Mouse (Mus musculus): ENCODE data around the gene Mmp9. TPM values are rescaled to one million over a fixed set of nuclear protein-coding genes. Genes with fewer than 3 reads are reported as not detected.

Mmp9 gene
- polyA plus RNA-seq, 1 experiment from 2014 or later = 37.2 TPM

DNA sequence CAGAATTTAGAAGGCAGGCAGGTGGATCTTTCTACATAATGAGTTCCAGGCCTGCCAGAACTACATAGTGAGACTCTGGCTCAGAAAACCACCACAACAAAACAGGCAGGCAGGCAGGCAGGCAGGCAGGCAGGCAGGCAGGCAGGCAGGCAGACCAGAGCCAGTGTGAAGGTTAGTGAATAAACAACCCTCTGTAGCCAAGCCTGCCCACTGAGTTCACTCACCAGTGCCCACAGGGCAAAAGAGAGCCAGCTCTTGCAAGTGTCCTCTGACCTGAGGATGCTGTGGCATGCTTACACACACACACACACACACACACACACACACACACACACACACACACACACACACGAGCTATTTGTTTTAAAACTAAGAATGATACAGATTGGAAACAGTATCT, 37.1 kb upstream of the Mmp9 start:
- no peak overlapping the region for H3K9ac ChIP-seq
- H3K9me3 ChIP-seq = no peaks in the 10 kb centered on the region
- no peaks in the 10 kb centered on the region for H3K27me3 ChIP-seq
- WGBS = 78% methylated on average over 1 of the region's 1 CpGs
- H3K4me2 ChIP-seq = no peak overlapping the region
- H3K36me3 ChIP-seq = peaks cover 92% of the 10 kb centered on the region
- H3K27ac ChIP-seq (replicated peaks) = no peak overlapping the region
- no peaks in the 10 kb centered on the region for H3K4me1 ChIP-seq (replicated peaks)
- no peak for ATAC-seq (ENCODE audit: low FRiP score, low read depth)
- no peak overlapping the region for H3K4me3 ChIP-seq

DNA sequence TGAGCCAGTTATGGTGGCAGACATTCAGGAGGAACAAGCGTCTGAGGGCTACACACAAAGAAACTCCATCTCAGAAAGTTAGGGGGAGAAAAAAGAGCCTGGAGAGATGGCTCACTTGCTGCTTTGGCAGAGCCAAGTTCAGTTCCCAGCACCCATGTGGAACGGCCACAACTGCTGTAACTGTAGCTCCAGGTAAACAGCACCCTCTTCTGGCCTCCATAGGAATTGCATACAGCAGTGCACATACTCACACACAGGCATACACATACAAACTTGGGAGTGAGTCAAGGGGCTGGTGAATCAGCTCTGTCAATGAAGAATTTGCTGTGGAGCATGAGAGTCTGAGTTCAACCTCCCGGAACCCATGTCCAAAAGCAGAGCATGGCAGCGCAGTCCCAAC, 34.5 kb upstream of the Mmp9 start:
- Histone ChIP-seq H3K4me1 (replicated peaks) (peaks cover 17% of the 10 kb centered on the region), H3K36me3 (peaks cover 72% of the 10 kb centered on the region), H3K27me3 (no peaks in the 10 kb centered on the region), H3K4me2 (no peak overlapping the region), H3K27ac (replicated peaks) (no peak overlapping the region), H3K4me3 (no peak overlapping the region), H3K9ac (no peak overlapping the region), H3K9me3 (no peaks in the 10 kb centered on the region)
- ATAC-seq (ENCODE audit: low FRiP score, low read depth) = no peak
- whole genome bisulfite sequencing = 98% methylated on average over 4 of the region's 4 CpGs

DNA sequence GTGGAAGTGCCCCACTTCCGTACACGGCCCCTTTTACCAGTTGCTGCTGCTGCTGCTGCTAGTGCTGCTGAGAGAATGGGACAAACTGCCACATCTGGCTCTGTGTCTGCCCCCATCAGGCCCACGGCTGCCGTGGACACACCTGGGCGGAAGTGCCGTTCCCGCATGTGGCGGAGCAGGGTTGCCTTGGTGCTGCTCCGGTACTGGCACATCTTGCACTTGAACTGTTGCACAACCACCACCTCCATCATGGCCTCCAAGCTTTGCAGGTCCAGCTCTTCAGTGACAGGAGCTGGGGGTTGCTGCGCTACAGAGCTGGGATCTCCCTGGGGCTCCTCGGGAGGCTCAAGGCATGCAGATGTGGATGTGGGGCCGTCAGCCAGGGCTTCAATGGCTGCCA, 33.1 kb upstream of the Mmp9 start:
- Histone ChIP-seq H3K9ac (no peak overlapping the region), H3K9me3 (no peaks in the 10 kb centered on the region), H3K4me3 (no peak overlapping the region), H3K27ac (replicated peaks) (no peak overlapping the region), H3K27me3 (no peaks in the 10 kb centered on the region), H3K36me3 (peaks cover 58% of the 10 kb centered on the region), H3K4me2 (no peak overlapping the region), H3K4me1 (replicated peaks) (peaks cover 23% of the 10 kb centered on the region)
- WGBS = 95% methylated on average over 12 of the region's 12 CpGs
- no peak for ATAC-seq (ENCODE audit: low FRiP score, low read depth)

DNA sequence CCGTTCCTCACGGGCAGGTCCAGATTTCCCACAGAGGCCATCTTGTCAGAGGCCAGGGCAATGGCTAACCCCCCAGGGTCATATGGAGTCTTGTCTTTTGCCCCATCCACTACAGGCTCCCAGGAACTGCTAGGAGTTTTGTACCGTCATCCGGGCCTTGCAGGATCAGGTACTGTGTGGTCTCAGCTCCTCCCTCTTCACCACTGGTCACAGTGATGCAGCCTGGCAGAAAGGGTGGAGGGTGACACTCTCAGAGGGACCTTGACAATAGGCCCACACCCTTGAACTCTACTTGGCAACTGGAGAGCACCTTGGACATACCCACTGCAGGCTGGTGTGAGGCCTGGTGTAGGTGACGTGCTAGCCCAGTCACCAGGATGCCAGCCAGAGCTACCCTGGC, 32.6 kb upstream of the Mmp9 start:
- no peak overlapping the region for H3K27ac ChIP-seq (replicated peaks)
- WGBS = 95% methylated on average over 5 of the region's 5 CpGs
- no peak for ATAC-seq (ENCODE audit: low FRiP score, low read depth)
- no peaks in the 10 kb centered on the region for H3K27me3 ChIP-seq
- H3K36me3 ChIP-seq = peaks cover 54% of the 10 kb centered on the region
- H3K4me1 ChIP-seq (replicated peaks) = peaks cover 24% of the 10 kb centered on the region
- H3K4me3 ChIP-seq = no peak overlapping the region
- H3K9me3 ChIP-seq = no peaks in the 10 kb centered on the region
- no peak overlapping the region for H3K4me2 ChIP-seq
- H3K9ac ChIP-seq = no peak overlapping the region

DNA sequence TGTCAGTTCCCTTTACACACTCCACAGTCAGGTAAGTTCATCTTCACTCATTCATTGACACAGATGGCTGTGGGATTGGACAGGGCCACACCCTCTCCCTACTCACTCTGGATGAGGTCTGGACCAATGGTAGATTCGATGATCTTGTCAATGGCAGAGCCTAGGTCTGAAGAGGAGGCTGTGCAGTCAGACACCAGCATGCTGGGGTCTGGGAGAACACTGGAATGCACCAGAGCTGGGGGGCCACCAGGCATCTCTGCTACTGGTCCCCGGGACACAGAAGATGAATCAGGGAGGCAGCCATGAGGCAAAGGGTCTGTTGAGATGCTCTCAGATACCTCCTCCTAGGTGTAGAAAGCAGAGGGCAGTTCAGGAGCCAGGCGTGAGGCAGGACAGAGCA, 31.5 kb upstream of the Mmp9 start:
- peaks cover 49% of the 10 kb centered on the region for H3K36me3 ChIP-seq
- H3K4me2 ChIP-seq = peak overlapping the region; percentile 93; the same call in 1 of the 2 replicates
- 97% methylated on average over 3 of the region's 3 CpGs for WGBS
- ATAC-seq (ENCODE audit: low FRiP score, low read depth) = no peak
- H3K9me3 ChIP-seq = no peaks in the 10 kb centered on the region
- H3K4me1 ChIP-seq (replicated peaks) = peaks cover 24% of the 10 kb centered on the region
- 0 out of 2 replicates have a peak overlapping the region, but pooled peaks have one; percentile 7 for H3K9ac ChIP-seq
- H3K27ac ChIP-seq (replicated peaks) = no peak overlapping the region
- H3K27me3 ChIP-seq = no peaks in the 10 kb centered on the region
- H3K4me3 ChIP-seq = no peak overlapping the region

DNA sequence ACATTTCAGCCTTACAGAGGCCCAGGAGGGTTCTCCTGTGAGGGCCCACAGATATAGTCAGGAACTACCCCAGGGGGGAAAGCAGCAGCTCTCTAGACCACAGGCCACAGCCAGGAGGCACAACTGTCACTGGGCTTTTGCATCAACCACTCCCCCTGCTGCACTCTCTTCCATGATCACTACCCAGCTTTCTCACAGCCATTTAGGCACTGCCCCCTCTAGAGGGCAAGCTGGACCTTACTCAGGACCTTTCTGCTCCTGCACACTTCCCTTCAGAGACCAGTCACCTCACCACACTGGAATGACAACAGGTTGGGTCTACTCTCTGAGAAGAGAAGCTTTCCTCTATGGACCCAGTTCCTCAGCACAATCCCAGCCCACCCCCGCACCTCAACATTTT, 31.0 kb upstream of the Mmp9 start:
- peaks cover 24% of the 10 kb centered on the region for H3K4me1 ChIP-seq (replicated peaks)
- H3K4me2 ChIP-seq = peak overlapping the region; percentile 93
- WGBS = 86% methylated on average over 1 of the region's 1 CpGs
- no peak overlapping the region for H3K27ac ChIP-seq (replicated peaks)
- no peaks in the 10 kb centered on the region for H3K27me3 ChIP-seq
- peak overlapping the region; percentile 91 for H3K4me3 ChIP-seq
- H3K9me3 ChIP-seq = no peaks in the 10 kb centered on the region
- H3K9ac ChIP-seq = peak overlapping the region; percentile 7; the same call in 1 of the 2 replicates
- no peak for ATAC-seq (ENCODE audit: low FRiP score, low read depth)
- peaks cover 44% of the 10 kb centered on the region for H3K36me3 ChIP-seq

DNA sequence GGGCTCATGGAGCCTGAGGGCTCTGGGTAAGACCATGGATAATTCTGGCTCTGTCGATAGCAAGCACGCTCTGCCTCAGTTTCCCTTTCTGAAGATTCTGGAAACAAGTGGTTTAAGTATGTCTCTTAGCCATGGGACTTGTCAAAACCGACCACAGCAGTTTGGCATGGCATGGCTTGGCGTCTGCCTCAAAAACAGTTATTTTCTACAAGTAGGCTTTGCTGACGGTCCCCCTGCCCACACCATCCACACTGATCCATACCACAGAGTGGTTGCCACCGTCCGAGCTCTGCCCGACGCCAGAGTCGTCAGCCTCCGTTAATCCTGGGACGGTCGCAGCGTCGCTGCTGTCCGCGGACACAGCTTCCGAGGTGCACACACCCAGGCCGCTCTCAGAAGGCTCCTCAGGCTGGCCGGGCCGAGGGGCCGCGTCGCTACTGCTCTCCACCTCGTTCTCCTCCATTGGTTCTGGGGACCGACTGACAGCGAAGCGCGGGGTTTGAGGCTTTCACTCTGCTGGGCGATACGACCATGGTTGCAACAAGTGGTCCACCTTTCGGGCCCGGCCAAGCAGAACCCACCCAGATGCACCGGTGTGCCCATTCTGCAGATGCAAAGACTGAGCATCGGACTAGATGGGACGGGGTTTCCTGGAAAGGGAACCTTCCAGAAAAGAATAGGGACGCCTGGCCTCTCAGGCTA, 30.1 kb upstream of the Mmp9 start:
- peak overlapping the region; percentile 100 for H3K27ac ChIP-seq (replicated peaks)
- 6% methylated on average over 37 of the region's 37 CpGs for WGBS
- no peaks in the 10 kb centered on the region for H3K9me3 ChIP-seq
- H3K4me1 ChIP-seq (replicated peaks) = peaks cover 24% of the 10 kb centered on the region
- ATAC-seq (ENCODE audit: low FRiP score, low read depth) = no peak; the same call in 1 of the 2 replicates
- H3K4me2 ChIP-seq = peak overlapping the region; percentile 93
- H3K27me3 ChIP-seq = no peaks in the 10 kb centered on the region
- peak overlapping the region; percentile 91 for H3K9ac ChIP-seq
- peak overlapping the region; percentile 91 for H3K4me3 ChIP-seq
- peaks cover 36% of the 10 kb centered on the region for H3K36me3 ChIP-seq

DNA sequence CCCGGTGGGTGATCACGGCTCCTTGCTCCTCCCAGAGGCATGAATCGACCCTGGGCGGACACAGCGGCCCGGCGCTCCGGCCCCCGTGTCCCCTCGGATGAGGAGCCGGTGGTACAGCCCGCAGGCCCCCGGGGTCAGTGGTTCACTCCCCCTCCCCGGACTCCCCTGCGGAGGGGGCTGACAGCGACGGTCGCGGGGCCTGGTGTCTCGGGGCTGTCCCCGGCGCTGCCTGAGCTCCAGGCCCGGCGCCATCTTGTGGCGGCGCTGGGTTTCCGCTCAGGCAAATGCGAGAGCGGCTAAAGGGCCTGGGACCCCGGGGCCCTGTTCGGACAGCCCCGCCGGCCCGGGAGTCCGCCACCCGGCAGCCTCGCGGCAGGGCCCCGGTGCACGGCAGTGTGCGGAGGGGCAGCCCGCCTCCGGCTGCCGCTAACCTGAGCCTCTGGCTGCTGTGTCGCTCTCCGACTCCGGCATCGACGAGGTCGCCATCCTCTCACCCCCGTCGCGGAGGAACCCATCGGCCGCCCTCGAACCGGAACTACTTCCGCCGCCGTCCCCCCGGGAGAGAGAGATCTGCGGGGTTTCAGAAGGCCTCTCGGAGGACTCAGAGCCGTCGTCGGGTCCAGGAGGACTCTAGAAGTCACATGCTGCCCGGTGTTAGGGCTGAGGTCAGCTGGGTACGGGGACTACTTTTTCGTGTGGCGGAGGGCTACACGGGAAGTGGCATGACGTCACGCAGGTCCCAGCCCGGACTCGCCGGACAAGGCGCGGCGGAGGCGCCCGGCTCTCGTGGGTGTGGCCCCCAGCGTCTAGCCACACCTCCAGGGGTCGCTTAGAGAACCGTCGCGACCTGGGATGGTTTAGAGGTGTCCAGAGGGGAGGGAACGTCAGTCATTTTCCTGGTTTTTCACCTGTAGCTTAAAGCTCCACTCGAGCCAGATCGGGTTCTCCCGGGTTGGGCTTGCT, 29.2 kb upstream of the Mmp9 start, which contains the start of gene Zfp335:
Gene Zfp335, minus strand, starts transcription at position 672 of the 963 bp plus-strand sequence.
- no peaks in the 10 kb centered on the region for H3K27me3 ChIP-seq
- peaks cover 27% of the 10 kb centered on the region for H3K36me3 ChIP-seq
- ATAC-seq (ENCODE audit: low FRiP score, low read depth) = peak; percentile 84
- peak within 1 kb of the TSS; percentile 91 for H3K9ac ChIP-seq
- H3K9me3 ChIP-seq = no peaks in the 10 kb centered on the region
- peak within 1 kb of the TSS; percentile 91 for H3K4me3 ChIP-seq
- H3K27ac ChIP-seq (replicated peaks) = peak within 1 kb of the TSS; percentile 100
- peak within 1 kb of the TSS; percentile 93 for H3K4me2 ChIP-seq
- H3K4me1 ChIP-seq (replicated peaks) = peaks cover 24% of the 10 kb centered on the region
- WGBS = under 1% methylated on average over 76 of the region's 91 CpGs

DNA sequence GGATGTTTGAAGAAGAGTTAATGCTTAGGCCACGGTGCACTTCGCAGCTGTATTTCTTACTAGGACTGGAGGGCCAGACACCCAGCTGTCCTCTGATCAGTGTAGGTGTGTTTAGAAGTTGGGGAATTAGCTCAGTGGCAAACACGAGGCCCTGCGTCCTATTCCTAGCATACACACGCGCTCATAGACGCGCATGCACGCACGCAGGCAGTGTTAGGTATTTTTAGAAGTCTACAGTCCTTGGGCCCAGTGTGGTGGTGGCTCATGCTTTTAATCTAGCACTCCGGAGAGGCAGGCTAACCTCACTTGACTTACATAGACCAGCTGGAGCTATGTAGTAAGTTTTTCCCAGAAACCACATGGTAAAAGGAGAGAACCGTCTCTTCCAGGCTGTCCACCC, 28.4 kb upstream of the Mmp9 start:
- Histone ChIP-seq H3K4me3 (peak overlapping the region; percentile 91), H3K4me1 (replicated peaks) (peaks cover 24% of the 10 kb centered on the region), H3K27me3 (no peaks in the 10 kb centered on the region), H3K4me2 (peak overlapping the region; percentile 93), H3K9me3 (no peaks in the 10 kb centered on the region), H3K36me3 (peaks cover 19% of the 10 kb centered on the region), H3K27ac (replicated peaks) (peak overlapping the region; percentile 100), H3K9ac (peak overlapping the region; percentile 91)
- 23% methylated on average over 12 of the region's 12 CpGs for WGBS
- ATAC-seq (ENCODE audit: low FRiP score, low read depth) = peak; percentile 2; the same call in 1 of the 2 replicates

DNA sequence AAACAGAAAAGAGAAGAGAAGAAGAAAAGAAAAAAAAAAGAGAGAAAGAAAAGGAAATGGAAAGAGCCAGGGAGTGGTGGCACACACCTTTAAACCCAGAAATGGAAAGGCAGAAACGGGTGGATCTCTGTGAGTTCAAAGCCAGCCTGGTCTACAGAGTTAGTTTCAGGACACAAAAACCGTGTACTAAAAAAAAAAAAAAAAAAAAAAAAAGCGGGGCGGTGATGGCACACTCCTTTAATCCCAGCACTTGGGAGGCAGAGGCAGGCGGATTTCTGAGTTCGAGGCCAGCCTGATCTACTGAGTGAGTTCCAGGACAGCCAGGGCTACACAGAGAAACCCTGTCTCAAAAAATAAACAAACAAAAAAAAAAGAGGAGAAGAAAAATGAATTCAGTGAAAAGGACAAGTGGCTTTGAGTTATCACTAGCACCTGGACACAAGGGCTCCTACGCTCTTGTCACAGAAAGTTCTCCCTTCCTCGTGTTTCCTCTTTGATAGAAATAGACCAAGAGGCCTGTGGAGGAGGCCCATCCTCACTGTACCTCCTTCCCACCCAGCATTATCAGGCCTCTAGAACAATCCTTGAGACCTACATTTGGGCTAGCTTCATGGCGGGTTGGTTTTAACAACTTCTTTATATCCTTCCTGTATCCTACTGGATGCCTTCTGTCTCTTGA, 27.7 kb upstream of the Mmp9 start:
- WGBS = 92% methylated on average over 8 of the region's 9 CpGs
- Histone ChIP-seq H3K27ac (replicated peaks) (no peak overlapping the region), H3K27me3 (no peaks in the 10 kb centered on the region), H3K4me2 (peak overlapping the region; percentile 93; the same call in 1 of the 2 replicates), H3K9ac (0 out of 2 replicates have a peak overlapping the region, but pooled peaks have one; percentile 91), H3K36me3 (peaks cover 12% of the 10 kb centered on the region), H3K9me3 (no peaks in the 10 kb centered on the region), H3K4me1 (replicated peaks) (peaks cover 24% of the 10 kb centered on the region), H3K4me3 (peak overlapping the region; percentile 91; the same call in 1 of the 2 replicates)
- ATAC-seq (ENCODE audit: low FRiP score, low read depth) = no peak

DNA sequence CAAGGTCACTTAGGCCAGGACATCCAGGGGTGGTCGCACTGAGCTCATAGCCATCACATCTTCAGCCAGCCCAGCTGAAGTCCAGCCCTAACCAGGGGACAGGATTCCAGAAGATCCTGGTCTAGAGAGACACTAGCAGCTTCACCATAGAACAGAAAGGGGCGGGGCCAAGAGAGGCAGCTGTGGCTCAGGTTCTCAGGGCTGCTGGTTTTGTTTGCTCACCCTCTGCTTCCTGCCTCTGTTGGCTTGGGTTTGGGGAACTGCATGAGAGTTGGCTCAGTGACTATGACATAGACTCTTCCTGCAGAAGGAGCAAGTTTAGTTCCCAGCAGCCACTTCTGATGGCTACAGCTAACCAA, 27.2 kb upstream of the Mmp9 start:
- Histone ChIP-seq H3K4me2 (no peak overlapping the region), H3K27ac (replicated peaks) (no peak overlapping the region), H3K4me1 (replicated peaks) (peaks cover 24% of the 10 kb centered on the region), H3K4me3 (no peak overlapping the region), H3K36me3 (peaks cover 7% of the 10 kb centered on the region), H3K9me3 (no peaks in the 10 kb centered on the region), H3K9ac (no peak overlapping the region), H3K27me3 (no peaks in the 10 kb centered on the region)
- no peak for ATAC-seq (ENCODE audit: low FRiP score, low read depth)
- WGBS = 92% methylated on average over 2 of the region's 2 CpGs
